Mouse (Mus musculus): ENCODE measurements around the gene Pex26. TPM values are rescaled to one million over a fixed set of nuclear protein-coding genes. Genes with fewer than 3 reads are reported as not detected.

Gene Pex26
- 14.2 and 15.7 TPM in 2 replicates for polyA plus RNA-seq (2015; fragmentation: Nextera tagmentation; extraction: Ambion mirVana)

DNA sequence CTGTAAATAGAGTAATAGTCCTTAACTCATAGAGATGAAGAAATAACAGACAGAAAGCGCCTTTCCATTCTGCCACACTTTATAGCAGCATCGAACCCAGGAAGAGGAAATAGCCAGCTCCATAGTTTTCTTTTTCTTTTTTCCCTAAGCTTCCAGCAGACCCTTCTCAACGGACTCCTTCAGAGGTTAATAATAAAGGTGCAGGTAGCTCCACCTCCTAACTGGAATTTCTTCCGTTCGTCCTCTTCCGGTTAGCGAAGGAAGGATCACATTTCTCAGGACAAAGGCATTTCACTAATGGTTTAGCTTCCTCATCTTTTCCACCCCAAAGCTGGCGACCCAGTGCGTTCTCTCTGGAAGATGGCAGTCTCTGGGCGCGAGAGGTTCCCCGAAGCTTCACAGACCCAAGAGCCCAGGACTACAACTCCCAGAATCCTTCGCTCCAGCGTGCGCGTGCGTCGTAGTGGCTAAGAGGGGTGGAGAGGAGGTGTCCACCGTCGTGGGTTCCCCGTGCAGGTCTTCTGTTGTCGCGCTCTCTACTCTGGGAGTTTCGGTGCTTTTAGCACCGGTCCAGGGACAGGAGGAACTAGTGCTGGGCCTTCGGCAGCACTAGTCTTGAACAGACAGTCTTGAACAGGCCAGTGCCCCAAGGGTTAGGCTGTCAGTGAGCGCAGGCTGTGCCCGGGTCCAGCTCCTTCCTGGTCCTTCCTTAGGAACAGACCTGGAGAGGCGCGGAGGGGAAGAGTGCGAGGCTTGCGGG lies at the start of gene Pex26:
Pex26 (plus strand) TSS at position 254 of the 760 bp plus-strand sequence.
- H3K4me3 ChIP-seq = peak within 1 kb of the TSS; percentile 53
- no peaks in the 10 kb centered on the region for H3K9me3 ChIP-seq
- peak within 1 kb of the TSS; percentile 70 for H3K9ac ChIP-seq (replicated peaks)
- WGBS = under 1% methylated on average over 32 of the region's 32 CpGs
- H3K4me2 ChIP-seq (replicated peaks) = peak within 1 kb of the TSS; percentile 84
- peaks cover 6% of the 10 kb centered on the region; the same call in 1 of the 2 replicates for H3K36me3 ChIP-seq
- ATAC-seq (replicated peaks) = peak; percentile 92
- peaks cover 27% of the 10 kb centered on the region for H3K4me1 ChIP-seq
- H3K27ac ChIP-seq (replicated peaks) = peak within 1 kb of the TSS; percentile 93
- no peaks in the 10 kb centered on the region for H3K27me3 ChIP-seq

- WGBS = 13% methylated on average over 3 of the region's 3 CpGs
- H3K4me2 ChIP-seq (replicated peaks) = no peak overlapping the region
- H3K4me3 ChIP-seq = no peak overlapping the region
- no peaks in the 10 kb centered on the region for H3K36me3 ChIP-seq
- H3K27me3 ChIP-seq = no peaks in the 10 kb centered on the region
- H3K4me1 ChIP-seq = peaks cover 14% of the 10 kb centered on the region
- no peak overlapping the region for H3K9ac ChIP-seq (replicated peaks)
- H3K9me3 ChIP-seq = no peaks in the 10 kb centered on the region
- no peak for ATAC-seq (replicated peaks)
- H3K27ac ChIP-seq (replicated peaks) = no peak overlapping the region
Measured at GRCm38 (mm10) chr6:121134249-121134648, 49.2 kb upstream of the Pex26 start.

- Histone ChIP-seq H3K4me1 (peaks cover 9% of the 10 kb centered on the region), H3K9ac (replicated peaks) (no peak overlapping the region), H3K36me3 (no peaks in the 10 kb centered on the region), H3K27me3 (no peaks in the 10 kb centered on the region), H3K27ac (replicated peaks) (no peak overlapping the region), H3K4me2 (replicated peaks) (no peak overlapping the region), H3K4me3 (no peak overlapping the region), H3K9me3 (no peaks in the 10 kb centered on the region)
- no peak for ATAC-seq (replicated peaks)
- WGBS = 62% methylated on average over 5 of the region's 5 CpGs
Measured at GRCm38 (mm10) chr6:121134884-121135283, 48.6 kb upstream of the Pex26 start.

GRCm38 (mm10) chr6:121137222-121137621 lies 46.2 kb upstream of the Pex26 start:
- Histone ChIP-seq H3K4me2 (replicated peaks) (no peak overlapping the region), H3K36me3 (no peaks in the 10 kb centered on the region), H3K27ac (replicated peaks) (no peak overlapping the region), H3K4me3 (no peak overlapping the region), H3K4me1 (no peaks in the 10 kb centered on the region), H3K9me3 (no peaks in the 10 kb centered on the region), H3K27me3 (no peaks in the 10 kb centered on the region), H3K9ac (replicated peaks) (no peak overlapping the region)
- ATAC-seq (replicated peaks) = no peak
- whole genome bisulfite sequencing = 61% methylated on average over 6 of the region's 6 CpGs

DNA sequence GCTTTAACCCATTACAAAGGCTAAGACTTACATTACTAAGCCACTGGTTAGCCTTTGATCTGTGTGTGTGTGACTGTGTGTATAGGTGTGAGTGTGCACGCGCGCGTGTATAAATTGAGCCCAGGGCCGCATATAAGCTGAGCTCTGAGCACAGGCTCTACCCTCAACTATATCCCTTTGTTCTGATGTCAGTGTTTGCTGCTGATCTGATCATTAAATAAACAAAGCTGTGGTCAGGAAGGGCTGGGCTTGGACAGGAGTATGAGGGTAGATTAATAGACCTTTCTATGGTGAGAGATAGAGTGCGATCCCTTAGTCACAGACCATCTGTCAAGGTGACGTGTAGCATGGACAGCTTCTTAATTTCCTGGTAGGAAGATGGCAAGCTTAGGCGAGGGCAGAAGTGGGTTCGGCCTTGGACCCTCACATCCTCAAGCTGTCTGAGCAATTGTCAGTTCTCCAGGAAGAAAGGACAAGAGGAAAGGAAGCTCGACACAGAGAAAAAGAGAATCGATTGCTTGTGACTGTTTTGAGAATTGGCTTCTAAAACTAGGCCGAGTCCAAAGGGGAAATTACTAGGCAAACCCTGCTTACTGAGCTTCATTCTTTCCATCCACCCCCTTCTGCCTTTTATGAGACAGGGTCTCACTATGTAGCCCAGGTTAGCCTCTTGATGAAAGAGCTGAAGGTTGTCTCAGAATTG lies 45.0 kb upstream of the Pex26 start:
- 88% methylated on average over 12 of the region's 12 CpGs for WGBS
- no peak overlapping the region for H3K27ac ChIP-seq (replicated peaks)
- no peaks in the 10 kb centered on the region for H3K27me3 ChIP-seq

GRCm38 (mm10) chr6:121139271-121139670 lies 44.2 kb upstream of the Pex26 start:
- 91% methylated on average over 1 of the region's 1 CpGs for WGBS
- Histone ChIP-seq H3K9me3 (no peaks in the 10 kb centered on the region), H3K4me3 (no peak overlapping the region), H3K4me1 (no peaks in the 10 kb centered on the region), H3K9ac (replicated peaks) (no peak overlapping the region), H3K36me3 (no peaks in the 10 kb centered on the region), H3K4me2 (replicated peaks) (no peak overlapping the region), H3K27ac (replicated peaks) (no peak overlapping the region), H3K27me3 (no peaks in the 10 kb centered on the region)
- no peak for ATAC-seq (replicated peaks)

More for the DNA sequence above, 45.0 kb upstream of the Pex26 start:
- Histone ChIP-seq H3K4me1 (no peaks in the 10 kb centered on the region), H3K4me3 (no peak overlapping the region), H3K36me3 (no peaks in the 10 kb centered on the region), H3K9ac (replicated peaks) (no peak overlapping the region), H3K4me2 (replicated peaks) (no peak overlapping the region), H3K9me3 (no peaks in the 10 kb centered on the region)
- no peak for ATAC-seq (replicated peaks)

DNA sequence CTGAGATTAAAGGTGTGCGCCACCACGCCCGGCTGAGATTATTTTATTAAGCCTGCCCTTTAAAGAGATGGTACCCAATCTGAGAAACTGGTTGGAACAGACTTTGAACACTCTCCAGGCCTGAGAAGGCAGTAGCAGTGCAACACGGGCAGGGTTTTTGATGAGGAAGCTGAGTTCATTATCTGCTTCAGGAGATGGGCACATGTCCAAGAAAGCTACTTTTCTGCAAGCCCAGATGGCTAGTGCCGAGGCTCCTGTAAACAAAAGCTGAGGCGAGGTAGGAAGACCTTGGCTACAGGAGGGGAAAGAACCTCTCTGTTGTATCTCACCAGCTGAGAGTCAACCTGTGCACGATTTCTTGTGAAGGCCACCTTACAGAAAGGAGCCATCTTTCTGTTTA lies 41.2 kb upstream of the Pex26 start:
- Histone ChIP-seq H3K4me1 (peaks cover 4% of the 10 kb centered on the region), H3K36me3 (no peaks in the 10 kb centered on the region), H3K9ac (replicated peaks) (no peak overlapping the region), H3K4me2 (replicated peaks) (no peak overlapping the region), H3K27ac (replicated peaks) (no peak overlapping the region), H3K4me3 (no peak overlapping the region), H3K9me3 (no peaks in the 10 kb centered on the region), H3K27me3 (no peaks in the 10 kb centered on the region)
- no peak for ATAC-seq (replicated peaks)
- WGBS = 61% methylated on average over 7 of the region's 7 CpGs

DNA sequence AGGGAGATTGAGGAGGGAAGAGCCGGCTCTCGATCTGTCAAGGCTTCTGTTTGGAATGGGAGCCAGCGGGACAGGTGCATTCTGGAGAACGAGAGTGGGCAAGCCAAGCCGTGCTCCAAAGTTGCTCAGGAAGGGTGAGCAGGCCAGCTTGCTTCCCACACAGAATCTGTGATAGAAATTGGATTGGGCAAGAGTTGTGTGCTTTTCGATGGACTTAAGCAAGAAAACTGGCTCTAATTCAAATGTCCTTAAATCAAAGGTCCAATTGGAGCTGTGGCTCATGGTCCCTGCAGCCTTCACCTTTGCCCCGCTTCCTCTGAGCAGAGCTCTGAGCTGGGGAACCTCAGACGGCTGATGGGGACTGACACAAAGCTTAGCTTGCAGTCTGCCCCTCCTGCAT lies 40.0 kb upstream of the Pex26 start:
- H3K27me3 ChIP-seq = no peaks in the 10 kb centered on the region
- no peak overlapping the region for H3K4me3 ChIP-seq
- no peak overlapping the region for H3K4me2 ChIP-seq (replicated peaks)
- no peak overlapping the region for H3K27ac ChIP-seq (replicated peaks)
- no peaks in the 10 kb centered on the region for H3K36me3 ChIP-seq
- 85% methylated on average over 8 of the region's 8 CpGs for WGBS
- H3K4me1 ChIP-seq = peaks cover 4% of the 10 kb centered on the region
- ATAC-seq (replicated peaks) = no peak
- H3K9ac ChIP-seq (replicated peaks) = no peak overlapping the region
- no peaks in the 10 kb centered on the region for H3K9me3 ChIP-seq

GRCm38 (mm10) chr6:121144066-121144465 lies 39.4 kb upstream of the Pex26 start:
- Histone ChIP-seq H3K9me3 (no peaks in the 10 kb centered on the region), H3K27ac (replicated peaks) (no peak overlapping the region), H3K4me2 (replicated peaks) (no peak overlapping the region), H3K36me3 (no peaks in the 10 kb centered on the region), H3K4me1 (peaks cover 4% of the 10 kb centered on the region), H3K27me3 (no peaks in the 10 kb centered on the region), H3K4me3 (no peak overlapping the region), H3K9ac (replicated peaks) (no peak overlapping the region)
- ATAC-seq (replicated peaks) = 0 out of 2 replicates have a peak, but pooled peaks have one; percentile 13
- 51% methylated on average over 4 of the region's 4 CpGs for WGBS

- 56% methylated on average over 13 of the region's 13 CpGs for WGBS
Measured at GRCm38 (mm10) chr6:121145010-121145604, 38.4 kb upstream of the Pex26 start.

GRCm38 (mm10) chr6:121145906-121146305 lies 37.6 kb upstream of the Pex26 start:
- no peak overlapping the region for H3K4me3 ChIP-seq
- 37% methylated on average over 8 of the region's 8 CpGs for WGBS
- no peak for ATAC-seq (replicated peaks)

More at GRCm38 (mm10) chr6:121145010-121145604, 38.4 kb upstream of the Pex26 start:
- H3K27ac ChIP-seq (replicated peaks) = no peak overlapping the region
- H3K36me3 ChIP-seq = no peaks in the 10 kb centered on the region
- no peaks in the 10 kb centered on the region for H3K27me3 ChIP-seq
- ATAC-seq (replicated peaks) = no peak
- peaks cover 4% of the 10 kb centered on the region for H3K4me1 ChIP-seq
- H3K9me3 ChIP-seq = no peaks in the 10 kb centered on the region
- no peak overlapping the region for H3K9ac ChIP-seq (replicated peaks)
- H3K4me3 ChIP-seq = no peak overlapping the region
- H3K4me2 ChIP-seq (replicated peaks) = no peak overlapping the region

GRCm38 (mm10) chr6:121146798-121147197 lies 36.7 kb upstream of the Pex26 start:
- Histone ChIP-seq H3K9ac (replicated peaks) (no peak overlapping the region), H3K9me3 (no peaks in the 10 kb centered on the region), H3K4me3 (no peak overlapping the region), H3K4me2 (replicated peaks) (no peak overlapping the region), H3K4me1 (peaks cover 5% of the 10 kb centered on the region), H3K36me3 (no peaks in the 10 kb centered on the region), H3K27me3 (no peaks in the 10 kb centered on the region), H3K27ac (replicated peaks) (no peak overlapping the region)
- no peak for ATAC-seq (replicated peaks)
- 61% methylated on average over 4 of the region's 4 CpGs for WGBS

More at GRCm38 (mm10) chr6:121145906-121146305, 37.6 kb upstream of the Pex26 start:
- H3K9ac ChIP-seq (replicated peaks) = no peak overlapping the region
- H3K9me3 ChIP-seq = no peaks in the 10 kb centered on the region
- peaks cover 4% of the 10 kb centered on the region for H3K4me1 ChIP-seq
- H3K36me3 ChIP-seq = no peaks in the 10 kb centered on the region
- no peak overlapping the region for H3K27ac ChIP-seq (replicated peaks)
- H3K4me2 ChIP-seq (replicated peaks) = no peak overlapping the region
- H3K27me3 ChIP-seq = no peaks in the 10 kb centered on the region

Measured in forebrain, embryonic 15.5 days (tissue).